22 mouse cellular contexts compared by ENCODE assay signal in genomic region chr2:11186586-11186985, GRCm38 (mm10). TPM values are rescaled to one million over a fixed set of nuclear protein-coding genes. Genes with fewer than 3 reads are reported as not detected.
A peak's percentile ranks its signal among the peaks of the same experiment; 100 is the strongest.
DNase-seq lines count a peak whose midpoint lies in the region; TF ChIP-seq lines count a peak whose summit lies in the region.
"Had no signal": no experiment of that assay in that cellular context is flagged by ENCODE, and none has a peak within 500 bp of the region (broad histone marks: within the 10 kb centered on the region; RNA-seq: fewer than 3 reads in every experiment).

No protein-coding gene starts in this region.

- no peak overlapping the region for H3K4me3 ChIP-seq in gastrocnemius, adult 2 months
- H3K4me3 ChIP-seq in spleen, adult 2 months (ENCODE audit: extremely low read depth, insufficient read depth, insufficient read length) = no peak overlapping the region
- H3K4me3 ChIP-seq: embryonic facial prominence, embryonic 13.5 days; embryonic facial prominence, embryonic 15.5 days; erythroblast, embryonic 14.5 days; forebrain, embryonic 10.5 days; forebrain, embryonic 12.5 days had no signal

- H3K27me3 ChIP-seq in spleen, adult 2 months (ENCODE audit: control insufficient read depth, insufficient read depth, low read length) = no peaks in the 10 kb centered on the region
- H3K27me3 ChIP-seq: embryonic facial prominence, embryonic 13.5 days; embryonic facial prominence, embryonic 15.5 days; forebrain, embryonic 12.5 days had no signal

- TF ChIP-seq CTCF in gastrocnemius, adult 2 months (IDR thresholded peaks at IDR 0.05) = no peak
- no peak for TF ChIP-seq CTCF in spleen, adult 2 months (IDR thresholded peaks at IDR 0.05; ENCODE audit: extremely low read depth, insufficient read depth, insufficient read length, insufficient replicate concordance)

- TF ChIP-seq POLR2A in spleen, adult 2 months (IDR thresholded peaks at IDR 0.05; ENCODE audit: low read depth, low read length) = no peak

- intact Hi-C loops in gastrocnemius, adult 2 months (cut with DNase I) = loop anchor here (5.0 kb wide), 1 partner anchor 36 kb away; no protein-coding TSS in a partner anchor

- no peaks in the 10 kb centered on the region for H3K36me3 ChIP-seq in spleen, adult 2 months (ENCODE audit: control insufficient read depth, insufficient read depth, low read length)
- H3K36me3 ChIP-seq: embryonic facial prominence, embryonic 13.5 days; embryonic facial prominence, embryonic 15.5 days; forebrain, embryonic 10.5 days; forebrain, embryonic 12.5 days had no signal

- peak overlapping the region; percentile 12; the same call in 1 of the 2 replicates for H3K27ac ChIP-seq in gastrocnemius, adult 2 months
- H3K27ac ChIP-seq in spleen, adult 2 months (ENCODE audit: insufficient read depth, low read length) = peak overlapping the region; percentile 37
- H3K27ac ChIP-seq: embryonic facial prominence, embryonic 13.5 days; embryonic facial prominence, embryonic 15.5 days; forebrain, embryonic 10.5 days; forebrain, embryonic 12.5 days had no signal

- 71% methylated on average over 3 of the region's 3 CpGs for WGBS in spleen, adult 2 months

- H3K4me1 ChIP-seq in spleen, adult 2 months (ENCODE audit: control insufficient read depth, insufficient read depth, insufficient read length) = peaks cover 27% of the 10 kb centered on the region; the same call in 1 of the 2 replicates
- H3K4me1 ChIP-seq: embryonic facial prominence, embryonic 15.5 days; forebrain, embryonic 10.5 days; forebrain, embryonic 12.5 days had no signal

- DNase-seq in gastrocnemius, adult 2 months = no peak
- no peak for DNase-seq in gastrocnemius, postnatal 4 days (ENCODE audit: low spot score in 2 of 2)
- DNase-seq in spleen, adult 2 months (ENCODE audit: low read depth in 1 of 2, low spot score in 2 of 2) = no peak
- DNase-seq in spleen, postnatal 36 days (ENCODE audit: low spot score in 2 of 2) = no peak
- peak; percentile 38 for DNase-seq in CD4-positive helper T cell, adult 2 months (ENCODE audit: low read depth, low spot score)
- DNase-seq in induced T-regulatory cell, adult 2 months (ENCODE audit: low read depth) = peak; percentile 64
- DNase-seq in testis, postnatal 14 days (ENCODE audit: low spot score) = no peak
- no peak for DNase-seq in cerebellum, postnatal 25 days
- DNase-seq: adrenal gland, adult 2 months; adrenal gland, postnatal 10 days; adrenal gland, postnatal 25 days; cerebellum, adult 11 months; cerebellum, adult 18-20 months; cerebellum, adult 8-10 months; cerebellum, adult 9-11 months; cerebellum, postnatal 14 days; embryo, embryonic 11 days had no signal

RNA-seq across cellular contexts. Expression of gene Prkcq, which starts 14.7 kb away (rescaled TPM):
- total RNA-seq in gastrocnemius, adult 2 months (2021) = 10 to 100 TPM; 75.5 to 85.1 TPM
- 10 to 100 TPM; 42.4 to 46.5 TPM for total RNA-seq in gastrocnemius, postnatal 4 days (2021)
- 9.3 and 11.2 TPM in 2 replicates for polyA plus RNA-seq in spleen, adult 2 months (2012; rRNA removed)
- polyA plus RNA-seq: erythroblast, embryonic 14.5 days had no signal

Comparison
In these comparisons a context has a peak if more than half of its experiments do, and no peak if none do; other contexts are left out.
1. DNase-seq: peak in CD4-positive helper T cell, adult 2 months (single experiment) and induced T-regulatory cell, adult 2 months (single experiment); none in gastrocnemius, adult 2 months (single experiment), gastrocnemius, postnatal 4 days (0 of 2), spleen, adult 2 months (0 of 2), spleen, postnatal 36 days (0 of 2), testis, postnatal 14 days (single experiment) and cerebellum, postnatal 25 days (0 of 2).